Mouse (Mus musculus) lung, postnatal 0 days (tissue): ENCODE data around the gene Hilpda.

ENCODE experiments used
- CTCF ChIP-seq: IDR thresholded peaks from 2 replicates; pipeline ENCODE4 v1.5.1; 2016; ENCODE audit warnings: antibody characterized with exemption, mild to moderate bottlenecking
- EP300 ChIP-seq: IDR thresholded peaks from 2 replicates; pipeline ENCODE4 v1.6.1; 2016; ENCODE audit warnings: antibody characterized with exemption, mild to moderate bottlenecking, control low read depth

- no peak for TF ChIP-seq CTCF
- no peak for TF ChIP-seq EP300
Measured at GRCm38 (mm10) chr6:29263650-29264455, 8.4 kb upstream of the Hilpda start.
